Mouse (Mus musculus) heart, postnatal 36 days (tissue): ENCODE data around the gene Large1. TPM values are rescaled to one million over a fixed set of nuclear protein-coding genes. Genes with fewer than 3 reads are reported as not detected.
"Not testable (repeated sequence)": the region's sequence is repeated elsewhere in the genome, so short reads cannot be mapped to it uniquely, and the experiment has no call there.

ENCODE experiments used
- DNase-seq, 2 experiments: peaks; one replicate each; pipeline ENCODE4 v3.0.0; 2021 to 2022
- intact Hi-C: fragments of 180-260 bp; cut with DNase I; formaldehyde crosslinking; loops from one replicate; pipeline ENCODE4 v1.15.1; 2025
- total RNA-seq, 2 experiments: library from RNA; stranded (reverse); gene quantifications; 2 replicates each; pipeline ENCODE4 v1.2.3; 2021

Gene Large1
- total RNA-seq, 2 experiments from 2014 or later, result 36.9 to 37.8 TPM

GRCm38 (mm10) chr8:73053878-73054277, 299.5 kb downstream of the Large1 start:
- intact Hi-C loops, result no loop called here
- DNase-seq, result no peak

DNA sequence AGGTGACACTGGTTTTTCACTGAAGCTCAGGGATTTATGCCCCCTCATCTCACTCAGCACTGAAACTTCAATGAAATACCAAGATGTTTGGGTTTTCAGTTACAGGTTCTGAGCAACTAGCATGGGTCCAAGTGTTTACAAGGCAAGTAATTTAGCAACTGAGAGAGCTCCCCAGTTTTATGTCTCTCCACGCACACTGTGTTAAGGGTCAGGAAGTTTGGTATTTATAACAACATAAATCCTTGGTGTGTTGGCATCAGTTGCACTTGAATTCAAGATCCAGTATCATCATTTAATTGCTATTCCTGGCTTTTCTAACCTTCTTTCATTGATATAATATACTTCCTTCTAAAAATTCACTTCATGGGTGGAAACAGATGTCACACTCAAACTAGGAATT, 300.9 kb downstream of the Large1 start:
- intact Hi-C loops, result no loop called here
- DNase-seq, result no peak

- intact Hi-C loops, result no loop called here
- DNase-seq, result no peak
Measured at GRCm38 (mm10) chr8:73048136-73048535, 305.2 kb downstream of the Large1 start.

GRCm38 (mm10) chr8:73029787-73030186, 323.6 kb downstream of the Large1 start:
- DNase-seq, result no peak
- intact Hi-C loops, result no loop called here

- intact Hi-C loops, result no loop called here
- no peak for DNase-seq
Measured at GRCm38 (mm10) chr8:73018241-73018640, 335.1 kb downstream of the Large1 start.

- intact Hi-C loops, result no loop called here
- DNase-seq, result no peak
Measured at GRCm38 (mm10) chr8:73017601-73018000, 335.7 kb downstream of the Large1 start.

DNA sequence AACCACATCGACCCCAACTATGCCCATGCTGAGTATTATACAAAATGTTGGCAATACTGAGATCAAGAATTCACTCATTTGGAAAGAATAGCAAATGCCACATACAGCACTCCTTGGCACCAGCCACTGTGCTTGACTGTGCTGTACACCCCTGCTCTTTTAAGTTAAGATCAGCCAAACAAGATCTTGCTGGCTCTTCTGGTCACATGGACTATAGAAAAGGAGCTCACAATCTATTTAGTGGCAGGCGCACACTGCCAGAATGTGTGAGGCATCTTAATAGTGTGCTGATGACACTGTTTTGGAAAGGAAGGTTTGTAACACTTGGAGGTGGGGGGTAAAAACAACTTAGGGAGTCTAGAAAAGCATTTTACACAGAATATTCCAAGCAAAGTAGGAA, 337.0 kb downstream of the Large1 start:
- no peak for DNase-seq
- intact Hi-C loops, result no loop called here

DNA sequence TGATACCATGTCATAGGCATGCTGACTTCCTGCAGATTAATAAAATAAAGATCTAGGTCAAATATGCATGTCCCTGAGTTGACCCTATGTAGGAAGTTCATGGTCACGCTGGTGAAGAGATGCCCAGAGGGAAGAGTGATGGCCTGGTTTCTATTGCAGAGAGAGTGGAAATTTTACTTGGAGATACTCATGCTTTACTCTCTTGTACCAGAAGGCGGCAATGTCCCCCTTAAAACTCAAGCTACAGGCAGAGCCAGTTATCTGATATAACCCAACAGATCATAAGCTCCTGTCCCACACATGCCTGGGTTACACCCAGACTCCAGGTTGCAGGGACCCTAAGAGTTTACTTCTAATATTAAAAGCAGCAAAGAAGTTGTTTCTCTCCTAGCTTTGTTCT, 345.9 kb downstream of the Large1 start:
- no peak for DNase-seq

DNA sequence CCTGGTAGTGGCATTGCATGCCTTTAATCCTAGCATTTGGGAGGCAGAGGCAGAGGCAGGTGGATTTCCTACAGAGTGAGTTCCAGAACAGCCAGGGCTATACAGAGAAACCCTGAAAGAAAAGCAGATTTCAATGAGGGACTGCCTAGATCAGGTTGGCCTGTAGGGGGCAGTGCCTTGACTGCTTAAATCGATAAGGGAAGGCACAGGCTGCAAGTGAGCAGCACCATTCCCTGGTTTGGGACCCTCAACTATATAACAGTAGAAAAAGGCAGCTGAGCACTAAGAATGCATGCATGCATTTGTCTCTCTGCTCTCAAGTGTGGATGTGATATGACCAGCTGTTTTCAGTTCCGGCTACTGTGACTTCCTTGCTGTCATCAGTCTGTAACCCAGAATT, 349.5 kb downstream of the Large1 start:
- peak; percentile 9 to 22 for DNase-seq
- intact Hi-C loops, result loop anchor here (5.0 to 10.0 kb wide), 2 partner anchors 201 to 348 kb away; partner anchors contain the start of gene Large1

More for the DNA sequence above, 345.9 kb downstream of the Large1 start:
- intact Hi-C loops, result loop anchor here (10.0 kb wide), 1 partner anchor 197 kb away; no protein-coding TSS in a partner anchor

DNA sequence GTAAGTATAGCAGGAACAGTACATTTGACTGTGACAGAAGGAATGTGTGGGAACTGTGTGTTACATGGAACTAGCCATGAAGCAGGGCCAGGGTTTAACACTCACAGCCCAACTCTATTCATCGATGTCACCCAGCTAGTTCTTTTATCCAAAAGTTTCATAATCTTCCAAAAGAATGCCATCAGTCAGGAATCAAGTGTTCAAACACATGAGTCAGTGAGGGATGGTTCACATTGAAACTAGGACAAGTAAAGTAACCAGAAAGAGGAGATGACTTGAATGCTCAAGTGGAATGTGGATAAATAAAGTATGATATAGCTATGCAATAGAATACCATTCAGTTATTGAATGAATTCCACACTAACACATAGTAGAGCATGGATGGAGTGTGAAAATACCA, 359.5 kb downstream of the Large1 start:
- DNase-seq, result no peak
- intact Hi-C loops, result no loop called here

GRCm38 (mm10) chr8:72990425-72990824, 362.9 kb downstream of the Large1 start:
- intact Hi-C loops, result no loop called here
- DNase-seq, result no peak

DNA sequence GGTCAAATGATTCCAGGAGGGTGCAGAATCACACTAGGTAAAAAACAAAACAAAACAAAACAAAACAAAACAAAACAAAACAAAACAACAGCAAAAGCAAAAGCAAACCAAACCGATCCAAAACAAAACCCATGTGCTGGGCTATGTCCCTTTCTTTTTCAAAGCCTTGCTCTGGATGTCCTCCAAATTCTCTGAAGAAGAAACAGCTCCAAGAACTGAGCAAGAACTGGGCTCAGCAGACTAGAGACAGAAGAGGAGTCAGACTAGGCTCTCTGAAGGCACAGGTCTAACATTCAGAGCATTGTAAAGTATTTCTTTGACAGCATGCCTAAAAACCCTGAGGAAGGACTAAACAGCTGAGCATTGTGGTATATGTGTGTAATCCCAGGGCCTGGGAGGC, 370.5 kb downstream of the Large1 start:
- DNase-seq, result no peak
- intact Hi-C loops, result no loop called here

DNA sequence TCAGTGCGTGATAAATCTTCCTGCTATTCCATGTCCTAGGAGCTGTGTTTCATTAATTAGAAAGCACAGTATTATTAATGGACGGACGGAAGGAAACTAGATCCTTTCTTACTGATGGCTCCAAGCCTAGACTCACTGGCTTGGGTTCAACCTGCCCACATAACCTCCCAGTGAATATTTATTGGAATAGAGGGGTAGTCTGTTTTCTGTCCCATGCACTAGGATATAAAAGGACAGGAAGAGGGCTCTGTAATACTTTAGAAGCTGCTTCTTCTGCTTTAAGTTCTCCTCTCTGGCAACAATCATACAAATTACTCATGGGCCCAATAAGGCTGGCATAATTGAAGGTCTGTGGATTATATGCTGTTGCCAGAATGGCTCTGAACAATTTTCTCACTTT, 398.3 kb downstream of the Large1 start:
- peak in 1 of 2 experiments; percentile 3 for DNase-seq
- intact Hi-C loops, result no loop called here

DNA sequence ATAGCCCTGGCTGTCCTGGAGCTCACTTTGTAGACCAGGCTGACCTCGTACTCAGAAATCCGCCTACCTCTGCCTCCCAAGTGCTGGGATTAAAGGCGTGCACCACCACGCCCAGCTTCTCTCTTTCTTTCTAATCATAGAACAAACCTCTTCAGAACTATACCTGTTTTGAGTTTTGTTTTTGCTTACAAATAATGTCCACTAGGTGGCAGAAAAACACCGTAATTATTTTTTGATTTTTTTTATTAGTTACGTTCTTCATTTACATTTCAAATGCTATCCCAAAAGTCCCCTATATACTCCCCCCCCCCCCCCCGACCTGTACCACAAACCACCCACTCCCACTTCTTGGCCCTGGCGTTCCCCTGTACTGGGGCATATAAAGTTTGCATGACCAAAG, 411.9 kb downstream of the Large1 start:
- DNase-seq, result not testable (repeated sequence)
- intact Hi-C loops, result loop anchor here (5.0 kb wide), 1 partner anchor 1996 kb away; no protein-coding TSS in a partner anchor

DNA sequence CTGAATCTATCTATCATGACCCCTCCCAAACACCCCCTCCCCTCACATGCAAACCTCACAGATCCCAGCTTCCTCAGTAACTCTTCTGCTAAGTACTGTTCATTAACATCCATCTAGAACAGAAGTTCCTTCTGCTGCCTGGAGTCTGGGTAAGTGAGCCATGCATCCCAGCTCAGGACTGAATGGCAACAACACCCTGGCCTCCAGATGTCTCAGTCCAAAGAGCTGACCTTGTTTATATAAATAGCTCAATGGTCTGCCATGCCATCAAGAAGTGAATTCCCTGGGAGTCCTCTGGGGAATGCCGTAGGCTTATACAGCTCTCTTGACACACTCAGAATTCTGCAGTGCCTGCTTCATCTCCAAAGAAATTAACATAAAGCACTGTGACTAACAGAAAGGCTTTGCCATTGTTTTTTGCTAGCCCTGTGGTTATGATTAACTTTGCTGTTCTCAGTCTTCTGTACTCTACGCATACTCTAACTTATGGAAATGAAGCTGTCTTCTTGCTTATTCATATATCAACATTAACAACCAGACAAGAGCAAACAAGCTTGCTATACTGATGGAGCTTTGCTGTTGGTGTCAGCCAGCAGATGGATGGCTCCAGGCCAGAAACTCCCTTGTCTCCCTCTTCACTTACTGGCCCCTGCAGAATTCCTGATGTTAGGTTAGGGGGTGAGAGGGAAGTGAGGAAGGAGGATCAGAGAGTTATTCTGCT, 434.0 kb downstream of the Large1 start:
- intact Hi-C loops, result no loop called here
- DNase-seq, result no peak

GRCm38 (mm10) chr8:72905491-72905890, 447.8 kb downstream of the Large1 start:
- intact Hi-C loops, result no loop called here
- no peak for DNase-seq

- intact Hi-C loops, result no loop called here
- DNase-seq, result no peak
Measured at GRCm38 (mm10) chr8:72901591-72901990, 451.7 kb downstream of the Large1 start.

GRCm38 (mm10) chr8:72899321-72899720, 454.0 kb downstream of the Large1 start:
- no peak for DNase-seq
- intact Hi-C loops, result no loop called here

DNA sequence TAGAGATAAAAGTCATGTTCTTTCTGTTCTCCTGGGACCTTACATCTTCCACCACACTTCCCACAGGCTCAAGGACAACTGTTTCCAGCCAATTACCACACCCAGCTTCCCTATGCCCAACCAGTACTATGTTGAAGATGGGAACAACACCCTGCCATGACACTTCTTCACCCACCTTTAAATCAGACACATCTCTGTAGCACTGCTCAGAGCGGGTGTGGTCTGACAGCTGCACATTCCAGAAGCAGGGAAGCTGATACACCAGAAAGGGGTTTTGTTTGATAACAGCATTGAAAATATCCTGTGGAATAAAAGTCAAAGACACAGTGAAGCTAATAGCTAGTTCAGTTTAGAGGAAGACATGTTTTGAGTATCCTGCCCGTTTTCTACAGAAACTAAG, 470.3 kb downstream of the Large1 start:
- DNase-seq, result no peak
- intact Hi-C loops, result no loop called here

DNA sequence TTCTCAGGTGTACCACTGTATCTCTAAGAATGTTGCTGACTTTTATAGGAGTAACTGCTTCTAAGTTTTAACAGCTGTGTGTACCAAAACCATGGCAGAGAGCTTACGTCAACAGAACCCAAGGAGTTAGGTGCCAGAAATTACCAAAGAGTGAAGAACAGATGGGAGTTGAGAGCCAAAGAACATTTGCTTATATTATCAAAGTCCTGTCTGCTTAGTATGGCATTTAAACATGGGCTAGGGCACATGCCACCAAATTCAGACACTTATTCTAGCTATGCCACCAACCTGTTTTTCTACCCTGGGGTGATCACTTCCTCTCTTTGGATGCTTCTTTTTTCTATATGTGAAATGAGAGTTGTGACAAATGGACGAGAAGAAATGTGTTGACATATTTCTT, 479.9 kb downstream of the Large1 start:
- no peak for DNase-seq
- intact Hi-C loops, result no loop called here

- intact Hi-C loops, result no loop called here
Measured at GRCm38 (mm10) chr8:72846881-72847280, 506.5 kb downstream of the Large1 start.

DNA sequence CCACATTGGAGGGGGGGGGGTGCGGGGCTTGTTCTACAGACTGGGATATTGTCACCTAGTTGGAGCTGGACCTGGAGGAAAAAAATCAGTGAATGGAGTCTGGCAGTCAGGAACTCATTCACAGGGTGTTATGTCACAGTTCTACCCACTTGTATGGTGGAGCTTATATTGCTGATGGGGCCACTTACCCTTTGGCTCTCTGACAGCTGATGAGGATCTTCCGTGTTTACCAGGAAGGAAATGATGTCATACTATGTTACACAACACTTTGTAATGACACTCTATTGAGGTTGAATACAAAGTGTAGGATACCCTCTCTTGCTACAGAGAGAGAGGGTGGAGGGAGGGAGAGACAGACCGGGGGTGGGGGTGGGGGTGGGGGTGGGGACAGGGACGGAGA, 517.5 kb downstream of the Large1 start:
- DNase-seq, result no peak
- intact Hi-C loops, result no loop called here

More at GRCm38 (mm10) chr8:72846881-72847280, 506.5 kb downstream of the Large1 start:
- no peak for DNase-seq

DNA sequence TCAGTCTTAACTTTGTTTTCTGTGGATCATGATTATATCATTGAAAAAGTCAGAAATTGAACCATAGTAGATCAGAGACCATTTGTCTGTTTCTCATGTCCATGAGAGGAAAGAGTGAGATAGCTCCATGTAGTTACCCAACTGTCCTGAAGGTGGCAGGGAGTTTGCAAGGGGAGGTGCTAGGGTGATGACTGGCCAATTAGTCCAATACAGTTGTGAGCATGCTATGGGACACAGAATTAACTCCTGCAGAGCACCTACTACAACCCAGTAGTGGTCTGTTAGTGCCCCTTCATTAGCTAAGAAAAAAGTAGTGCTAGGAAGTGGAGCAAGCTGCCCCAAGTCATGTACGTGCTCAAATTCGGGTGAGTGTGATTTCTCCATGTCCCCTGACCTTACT, 520.2 kb downstream of the Large1 start:
- DNase-seq, result no peak
- intact Hi-C loops, result no loop called here
